Mouse (Mus musculus): ENCODE data around the gene Grin3b. TPM values are rescaled to one million over a fixed set of nuclear protein-coding genes. Genes with fewer than 3 reads are reported as not detected.

Gene Grin3b
- polyA plus RNA-seq, 1 experiment from 2014 or later, result 0.19 TPM

DNA sequence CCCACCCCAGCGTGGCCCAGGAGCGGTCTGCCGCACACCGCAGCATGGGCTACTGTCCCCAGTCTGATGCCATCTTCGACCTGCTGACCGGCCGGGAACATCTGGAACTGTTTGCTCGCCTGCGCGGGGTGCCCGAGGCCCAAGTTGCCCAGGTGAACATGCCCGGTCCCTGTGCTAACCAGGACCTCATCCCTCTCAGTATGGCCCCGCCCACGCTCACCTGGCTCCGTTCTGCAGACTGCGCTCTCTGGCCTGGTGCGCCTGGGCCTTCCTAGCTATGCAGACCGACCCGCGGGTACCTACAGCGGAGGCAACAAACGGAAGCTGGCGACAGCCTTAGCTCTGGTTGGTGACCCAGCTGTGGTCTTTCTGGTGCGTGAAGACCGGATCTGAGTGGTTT, 43.1 kb downstream of the Grin3b start:
- no peak overlapping the region for H3K4me2 ChIP-seq
- WGBS (ENCODE audit: insufficient replicate concordance), result 31% methylated on average over 25 of the region's 25 CpGs
- H3K4me1 ChIP-seq (ENCODE audit: control insufficient read depth, insufficient read depth, low read length), result peaks cover 11% of the 10 kb centered on the region
- H3K36me3 ChIP-seq (ENCODE audit: control insufficient read depth, insufficient read depth, low read length), result peaks cover 15% of the 10 kb centered on the region
- H3K4me3 ChIP-seq (ENCODE audit: low read depth, low read length), result no peak overlapping the region
- no peak overlapping the region for H3K9ac ChIP-seq (ENCODE audit: low read depth, low read length)
- no peak for ATAC-seq (replicated peaks; ENCODE audit: insufficient number of reproducible peaks, low FRiP score, low TSS enrichment)
- H3K27me3 ChIP-seq (ENCODE audit: control insufficient read depth, insufficient read depth, low read length), result peaks cover 42% of the 10 kb centered on the region
- no peak overlapping the region for H3K27ac ChIP-seq (ENCODE audit: low read depth, low read length)
- peaks cover 11% of the 10 kb centered on the region for H3K9me3 ChIP-seq (replicated peaks; ENCODE audit: control insufficient read depth, low read length)

DNA sequence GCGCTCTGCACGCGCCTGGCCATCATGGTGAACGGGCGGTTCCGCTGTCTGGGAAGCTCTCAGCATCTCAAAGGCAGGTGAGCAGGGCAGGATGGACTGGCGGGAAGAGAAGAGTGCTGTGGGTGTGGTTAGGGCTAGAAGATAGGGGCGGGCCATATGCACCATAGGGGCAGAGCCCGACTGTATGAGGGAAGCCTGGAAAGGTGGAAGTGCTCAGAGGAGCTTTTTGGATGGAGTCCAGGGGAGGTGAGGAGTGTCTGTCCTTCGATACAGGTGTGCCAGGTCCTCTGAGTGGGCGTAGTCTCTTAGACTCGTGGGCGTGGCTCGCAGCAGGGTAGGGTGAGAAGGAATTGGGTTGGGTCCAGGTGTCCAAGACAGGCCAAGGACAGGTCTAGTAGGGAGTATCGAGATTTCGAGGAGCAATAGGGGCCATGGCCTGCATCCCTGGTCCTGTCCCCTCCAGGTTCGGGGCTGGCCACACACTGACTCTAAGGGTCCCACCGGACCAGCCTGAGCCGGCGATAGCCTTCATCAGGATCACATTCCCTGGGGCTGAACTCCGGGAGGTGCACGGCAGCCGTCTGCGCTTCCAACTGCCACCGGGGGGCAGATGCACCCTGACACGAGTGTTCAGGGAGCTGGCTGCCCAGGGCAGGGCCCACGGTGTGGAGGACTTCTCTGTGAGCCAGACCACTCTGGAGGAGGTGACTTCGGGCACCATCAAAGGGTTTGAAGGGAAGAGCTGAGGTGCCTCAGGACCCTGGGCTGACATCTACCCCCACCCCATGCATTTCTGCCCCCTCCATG, 44.2 kb downstream of the Grin3b start:
- H3K9me3 ChIP-seq (replicated peaks; ENCODE audit: control insufficient read depth, low read length), result peaks cover 11% of the 10 kb centered on the region
- no peak for ATAC-seq (replicated peaks; ENCODE audit: insufficient number of reproducible peaks, low FRiP score, low TSS enrichment)
- H3K4me2 ChIP-seq, result peak overlapping the region; percentile 14; the same call in 1 of the 2 replicates
- WGBS (ENCODE audit: insufficient replicate concordance), result 19% methylated on average over 28 of the region's 28 CpGs
- peak overlapping the region; percentile 10; the same call in 1 of the 2 replicates for H3K4me3 ChIP-seq (ENCODE audit: low read depth, low read length)
- no peak overlapping the region for H3K9ac ChIP-seq (ENCODE audit: low read depth, low read length)
- H3K36me3 ChIP-seq (ENCODE audit: control insufficient read depth, insufficient read depth, low read length), result peaks cover 12% of the 10 kb centered on the region
- peaks cover 42% of the 10 kb centered on the region for H3K27me3 ChIP-seq (ENCODE audit: control insufficient read depth, insufficient read depth, low read length)
- peaks cover 21% of the 10 kb centered on the region for H3K4me1 ChIP-seq (ENCODE audit: control insufficient read depth, insufficient read depth, low read length)
- H3K27ac ChIP-seq (ENCODE audit: low read depth, low read length), result no peak overlapping the region

GRCm38 (mm10) chr10:80015583-80015982, 45.1 kb downstream of the Grin3b start:
- Histone ChIP-seq H3K4me2 (no peak overlapping the region; the same call in 1 of the 2 replicates), H3K9me3 (replicated peaks; ENCODE audit: control insufficient read depth, low read length) (peaks cover 7% of the 10 kb centered on the region), H3K27me3 (ENCODE audit: control insufficient read depth, insufficient read depth, low read length) (peaks cover 42% of the 10 kb centered on the region), H3K27ac (ENCODE audit: low read depth, low read length) (no peak overlapping the region), H3K4me1 (ENCODE audit: control insufficient read depth, insufficient read depth, low read length) (peaks cover 29% of the 10 kb centered on the region), H3K36me3 (ENCODE audit: control insufficient read depth, insufficient read depth, low read length) (peaks cover 9% of the 10 kb centered on the region), H3K4me3 (ENCODE audit: low read depth, low read length) (no peak overlapping the region), H3K9ac (ENCODE audit: low read depth, low read length) (peak overlapping the region; percentile 39; the same call in 1 of the 2 replicates)
- no peak for ATAC-seq (replicated peaks; ENCODE audit: insufficient number of reproducible peaks, low FRiP score, low TSS enrichment)
- 70% methylated on average over 10 of the region's 10 CpGs for WGBS (ENCODE audit: insufficient replicate concordance)

GRCm38 (mm10) chr10:80016511-80016910, 46.0 kb downstream of the Grin3b start, which contains the start of gene Arhgap45:
TSS of gene Arhgap45 (plus strand) at chr10:80016653.
- peaks cover 31% of the 10 kb centered on the region for H3K4me1 ChIP-seq (ENCODE audit: control insufficient read depth, insufficient read depth, low read length)
- peaks cover 2% of the 10 kb centered on the region; the same call in 1 of the 2 replicates for H3K36me3 ChIP-seq (ENCODE audit: control insufficient read depth, insufficient read depth, low read length)
- peak within 1 kb of the TSS; percentile 1 for H3K4me2 ChIP-seq
- WGBS (ENCODE audit: insufficient replicate concordance), result 57% methylated on average over 11 of the region's 11 CpGs
- peaks cover 42% of the 10 kb centered on the region for H3K27me3 ChIP-seq (ENCODE audit: control insufficient read depth, insufficient read depth, low read length)
- H3K4me3 ChIP-seq (ENCODE audit: low read depth, low read length), result no peak within 1 kb of the TSS
- peak within 1 kb of the TSS; percentile 39; the same call in 1 of the 2 replicates for H3K9ac ChIP-seq (ENCODE audit: low read depth, low read length)
- no peak within 1 kb of the TSS for H3K27ac ChIP-seq (ENCODE audit: low read depth, low read length)
- no peaks in the 10 kb centered on the region for H3K9me3 ChIP-seq (replicated peaks; ENCODE audit: control insufficient read depth, low read length)
- ATAC-seq (replicated peaks; ENCODE audit: insufficient number of reproducible peaks, low FRiP score, low TSS enrichment), result no peak

GRCm38 (mm10) chr10:80016931-80017330, 46.4 kb downstream of the Grin3b start:
- WGBS (ENCODE audit: insufficient replicate concordance), result 87% methylated on average over 10 of the region's 10 CpGs
- Histone ChIP-seq H3K4me1 (ENCODE audit: control insufficient read depth, insufficient read depth, low read length) (peaks cover 31% of the 10 kb centered on the region), H3K27me3 (ENCODE audit: control insufficient read depth, insufficient read depth, low read length) (peaks cover 40% of the 10 kb centered on the region), H3K4me3 (ENCODE audit: low read depth, low read length) (no peak overlapping the region), H3K27ac (ENCODE audit: low read depth, low read length) (no peak overlapping the region), H3K36me3 (ENCODE audit: control insufficient read depth, insufficient read depth, low read length) (no peaks in the 10 kb centered on the region), H3K9ac (ENCODE audit: low read depth, low read length) (no peak overlapping the region), H3K4me2 (peak overlapping the region; percentile 1; the same call in 1 of the 2 replicates), H3K9me3 (replicated peaks; ENCODE audit: control insufficient read depth, low read length) (no peaks in the 10 kb centered on the region)
- ATAC-seq (replicated peaks; ENCODE audit: insufficient number of reproducible peaks, low FRiP score, low TSS enrichment), result no peak

GRCm38 (mm10) chr10:80017361-80017760, 46.8 kb downstream of the Grin3b start:
- 70% methylated on average over 3 of the region's 3 CpGs for WGBS (ENCODE audit: insufficient replicate concordance)
- ATAC-seq (replicated peaks; ENCODE audit: insufficient number of reproducible peaks, low FRiP score, low TSS enrichment), result no peak
- peaks cover 31% of the 10 kb centered on the region for H3K4me1 ChIP-seq (ENCODE audit: control insufficient read depth, insufficient read depth, low read length)
- H3K9ac ChIP-seq (ENCODE audit: low read depth, low read length), result no peak overlapping the region
- H3K9me3 ChIP-seq (replicated peaks; ENCODE audit: control insufficient read depth, low read length), result no peaks in the 10 kb centered on the region
- H3K4me3 ChIP-seq (ENCODE audit: low read depth, low read length), result no peak overlapping the region
- peaks cover 36% of the 10 kb centered on the region for H3K27me3 ChIP-seq (ENCODE audit: control insufficient read depth, insufficient read depth, low read length)
- H3K4me2 ChIP-seq, result no peak overlapping the region
- no peaks in the 10 kb centered on the region for H3K36me3 ChIP-seq (ENCODE audit: control insufficient read depth, insufficient read depth, low read length)
- no peak overlapping the region for H3K27ac ChIP-seq (ENCODE audit: low read depth, low read length)

- Histone ChIP-seq H3K27me3 (ENCODE audit: control insufficient read depth, insufficient read depth, low read length) (peaks cover 32% of the 10 kb centered on the region), H3K27ac (ENCODE audit: low read depth, low read length) (no peak overlapping the region), H3K4me3 (ENCODE audit: low read depth, low read length) (no peak overlapping the region), H3K9ac (ENCODE audit: low read depth, low read length) (no peak overlapping the region; the same call in 1 of the 2 replicates), H3K4me1 (ENCODE audit: control insufficient read depth, insufficient read depth, low read length) (peaks cover 31% of the 10 kb centered on the region), H3K36me3 (ENCODE audit: control insufficient read depth, insufficient read depth, low read length) (no peaks in the 10 kb centered on the region), H3K9me3 (replicated peaks; ENCODE audit: control insufficient read depth, low read length) (no peaks in the 10 kb centered on the region), H3K4me2 (no peak overlapping the region)
- WGBS (ENCODE audit: insufficient replicate concordance), result 81% methylated on average over 14 of the region's 14 CpGs
- no peak for ATAC-seq (replicated peaks; ENCODE audit: insufficient number of reproducible peaks, low FRiP score, low TSS enrichment)
These were observed 47.3 kb downstream of the Grin3b start for GRCm38 (mm10) chr10:80017771-80018170.

- Histone ChIP-seq H3K4me1 (ENCODE audit: control insufficient read depth, insufficient read depth, low read length) (peaks cover 31% of the 10 kb centered on the region), H3K27ac (ENCODE audit: low read depth, low read length) (peak overlapping the region; percentile 73), H3K4me2 (peak overlapping the region; percentile 63), H3K36me3 (ENCODE audit: control insufficient read depth, insufficient read depth, low read length) (no peaks in the 10 kb centered on the region), H3K27me3 (ENCODE audit: control insufficient read depth, insufficient read depth, low read length) (peaks cover 21% of the 10 kb centered on the region), H3K9ac (ENCODE audit: low read depth, low read length) (peak overlapping the region; percentile 70), H3K9me3 (replicated peaks; ENCODE audit: control insufficient read depth, low read length) (no peaks in the 10 kb centered on the region), H3K4me3 (ENCODE audit: low read depth, low read length) (peak overlapping the region; percentile 39)
- ATAC-seq (replicated peaks; ENCODE audit: insufficient number of reproducible peaks, low FRiP score, low TSS enrichment), result peak; percentile 39; the same call in 1 of the 2 replicates
- WGBS (ENCODE audit: insufficient replicate concordance), result 0% methylated on average over 15 of the region's 15 CpGs
These were observed 48.3 kb downstream of the Grin3b start for GRCm38 (mm10) chr10:80018739-80019297.
